Mouse (Mus musculus) thymus, postnatal 0 days (tissue): ENCODE results near the gene Rnf208. TPM values are rescaled to one million over a fixed set of nuclear protein-coding genes. Genes with fewer than 3 reads are reported as not detected.

ENCODE experiments used
- DNase-seq: peaks from one replicate; pipeline ENCODE4 v3.0.0-alpha.2; 2015; ENCODE audit warnings: low spot score
- polyA plus RNA-seq: library from polyadenylated mRNA; unstranded; fragments of >200 nt; fragmentation: Nextera tagmentation; extraction: Ambion mirVana; gene quantifications from 2 replicates; pipeline ENCODE4 v1.2.1, GENCODE M21; 2015

Rnf208 gene
- polyA plus RNA-seq, 1 experiment from 2014 or later, result 1.2 TPM

DNA sequence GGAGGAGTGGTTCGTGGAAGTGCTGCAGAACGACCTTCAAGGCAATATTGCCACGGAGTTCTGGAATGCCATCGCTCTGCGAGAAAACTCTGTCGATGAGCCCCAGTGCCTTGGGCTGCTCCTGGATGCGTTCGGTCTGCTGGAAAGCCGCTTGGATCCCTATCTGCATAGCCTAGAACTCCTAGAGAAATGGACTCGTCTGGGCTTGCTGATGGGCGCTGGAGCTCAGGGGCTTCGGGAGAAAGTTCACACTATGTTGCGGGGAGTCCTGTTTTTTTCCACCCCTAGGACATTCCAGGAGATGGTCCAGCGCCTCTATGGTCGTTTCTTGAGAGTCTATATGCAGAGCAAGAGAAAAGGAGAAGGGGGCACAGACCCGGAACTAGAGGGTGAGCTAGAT, 31.0 kb downstream of the Rnf208 start:
- DNase-seq, result no peak

- peak; percentile 78 for DNase-seq
Observed at GRCm38 (mm10) chr2:25278928-25279882, 37.1 kb downstream of the Rnf208 start.

GRCm38 (mm10) chr2:25285551-25285950, 43.5 kb downstream of the Rnf208 start:
- no peak for DNase-seq

DNA sequence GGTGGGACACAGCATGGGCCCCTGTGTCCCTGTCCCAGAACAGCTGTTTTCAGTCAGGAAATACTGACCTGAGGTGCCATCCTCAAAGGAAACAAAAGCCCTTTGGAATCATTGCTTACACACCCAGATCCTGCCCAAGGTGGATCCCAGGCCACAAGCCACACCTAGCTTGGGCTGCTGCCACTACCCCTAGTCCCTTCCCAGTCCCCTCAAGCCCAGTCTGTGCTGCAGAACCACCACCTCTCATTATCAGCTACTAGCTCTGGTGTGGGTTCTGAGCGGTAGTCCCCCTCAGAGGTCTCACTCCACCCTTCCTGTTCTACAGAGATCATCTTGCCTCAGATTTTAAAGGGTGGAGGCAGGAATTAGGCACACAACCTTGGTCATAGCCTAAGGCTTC, 44.3 kb downstream of the Rnf208 start:
- no peak for DNase-seq

DNA sequence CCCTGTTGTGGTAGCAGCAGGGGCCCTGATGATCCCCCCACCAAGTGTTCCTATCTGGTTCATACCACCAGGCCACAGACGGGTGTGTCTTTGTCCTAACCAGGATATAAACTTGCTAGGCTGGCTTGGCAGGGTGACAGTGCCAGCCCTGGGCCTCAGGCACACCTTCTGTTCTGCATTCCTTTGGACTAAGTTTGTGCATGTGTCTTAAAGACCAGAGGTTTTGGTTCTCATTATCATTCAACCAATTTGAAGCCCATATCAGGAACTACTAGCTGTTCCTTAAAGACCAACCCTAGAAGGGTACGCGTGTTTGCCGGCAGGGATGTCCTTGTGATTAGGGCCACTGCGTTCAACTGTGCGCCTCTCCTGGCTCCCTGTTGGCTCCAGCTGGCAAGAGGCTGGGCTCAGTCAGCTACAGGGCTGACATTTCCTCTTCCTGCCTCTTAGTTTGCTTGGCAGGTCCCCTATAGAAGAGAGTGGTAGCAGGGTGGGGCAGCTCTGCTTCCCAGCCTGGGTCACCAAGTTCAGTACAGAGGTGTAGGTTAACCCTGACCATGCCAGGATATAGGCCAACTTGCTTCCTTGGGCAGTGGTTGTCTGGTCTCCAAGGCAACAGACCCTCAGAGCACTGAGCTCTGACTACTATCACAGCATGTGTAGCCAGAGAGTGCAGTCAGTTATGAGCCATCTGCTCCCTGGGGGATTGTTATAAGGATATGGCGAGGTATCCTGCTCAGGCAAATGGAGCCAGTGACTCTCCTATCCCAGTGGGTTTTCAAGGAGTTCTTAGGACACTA, 45.0 kb downstream of the Rnf208 start:
- DNase-seq, result no peak

GRCm38 (mm10) chr2:25287927-25288649, 46.0 kb downstream of the Rnf208 start, which contains the start of gene Tmem210:
Gene Tmem210 (plus strand): TSS chr2:25288145.
- no peak for DNase-seq

- no peak for DNase-seq
Observed at GRCm38 (mm10) chr2:25288734-25289345, 46.8 kb downstream of the Rnf208 start.

DNA sequence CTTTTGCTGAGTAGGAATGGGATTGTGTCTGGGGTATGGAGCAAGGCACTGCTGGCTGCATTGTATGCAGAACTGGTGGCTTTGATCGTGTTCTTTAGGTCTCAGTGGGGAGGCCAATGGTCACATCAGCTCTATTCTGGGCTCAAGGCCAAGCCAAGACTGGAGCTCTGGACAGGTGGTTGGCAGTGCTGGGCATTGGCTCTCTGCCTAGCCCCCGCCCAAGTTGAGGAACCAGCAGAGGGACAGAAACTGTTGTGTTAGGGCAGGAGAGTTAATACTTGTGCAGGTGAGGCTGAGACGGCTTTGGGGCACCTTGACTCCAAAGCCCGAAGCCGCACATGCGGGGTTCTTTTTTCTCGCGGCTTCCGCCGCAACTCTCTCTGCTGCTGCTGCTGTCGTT, 47.6 kb downstream of the Rnf208 start, which contains the start of gene Lrrc26:
Gene Lrrc26, plus strand, starts transcription at position 265 of the 400 bp plus-strand sequence.
- DNase-seq, result no peak

DNA sequence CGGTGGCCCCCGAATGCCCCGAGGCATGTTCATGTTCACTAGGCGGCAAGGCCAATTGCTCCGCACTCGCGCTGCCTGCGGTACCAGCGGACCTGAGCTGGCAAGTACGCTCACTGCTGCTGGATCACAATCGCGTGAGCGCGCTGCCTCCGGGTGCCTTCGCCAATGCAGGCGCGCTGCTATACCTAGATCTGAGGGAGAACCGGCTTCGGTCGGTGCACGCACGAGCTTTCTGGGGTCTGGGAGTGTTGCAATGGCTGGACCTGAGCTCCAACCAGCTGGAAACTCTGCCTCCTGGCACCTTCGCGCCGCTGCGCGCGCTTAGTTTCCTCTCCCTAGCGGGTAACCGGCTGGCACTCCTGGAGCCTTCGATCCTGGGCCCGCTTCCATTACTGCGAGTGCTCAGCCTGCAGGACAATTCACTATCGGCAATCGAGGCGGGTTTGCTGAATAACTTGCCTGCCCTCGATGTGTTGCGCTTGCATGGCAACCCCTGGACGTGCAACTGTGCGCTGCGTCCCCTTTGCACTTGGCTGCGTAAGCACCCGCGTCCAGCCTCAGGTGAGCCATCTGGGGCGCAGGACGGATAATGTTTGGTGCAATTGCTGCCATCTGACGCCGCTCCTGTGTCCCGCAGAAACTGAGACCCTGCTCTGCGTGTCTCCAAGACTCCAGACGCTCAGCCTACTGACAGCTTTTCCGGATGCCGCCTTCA, 48.2 kb downstream of the Rnf208 start:
- no peak for DNase-seq

DNA sequence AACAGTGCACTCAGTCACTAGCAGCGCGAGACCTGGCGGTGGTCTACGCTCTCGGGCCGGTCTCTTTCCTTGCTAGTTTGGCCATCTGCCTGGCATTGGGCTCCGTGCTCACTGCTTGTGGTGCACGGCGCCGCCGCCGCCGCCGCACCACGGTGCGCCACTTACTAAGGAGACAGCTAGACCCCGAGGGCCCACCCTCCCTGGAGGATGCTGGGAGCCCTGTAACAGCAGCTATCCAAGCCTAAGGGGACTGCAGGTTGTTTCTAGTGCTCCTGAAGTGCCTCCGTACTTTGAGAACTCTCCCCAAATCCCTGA, 48.7 kb downstream of the Rnf208 start:
- DNase-seq, result no peak

DNA sequence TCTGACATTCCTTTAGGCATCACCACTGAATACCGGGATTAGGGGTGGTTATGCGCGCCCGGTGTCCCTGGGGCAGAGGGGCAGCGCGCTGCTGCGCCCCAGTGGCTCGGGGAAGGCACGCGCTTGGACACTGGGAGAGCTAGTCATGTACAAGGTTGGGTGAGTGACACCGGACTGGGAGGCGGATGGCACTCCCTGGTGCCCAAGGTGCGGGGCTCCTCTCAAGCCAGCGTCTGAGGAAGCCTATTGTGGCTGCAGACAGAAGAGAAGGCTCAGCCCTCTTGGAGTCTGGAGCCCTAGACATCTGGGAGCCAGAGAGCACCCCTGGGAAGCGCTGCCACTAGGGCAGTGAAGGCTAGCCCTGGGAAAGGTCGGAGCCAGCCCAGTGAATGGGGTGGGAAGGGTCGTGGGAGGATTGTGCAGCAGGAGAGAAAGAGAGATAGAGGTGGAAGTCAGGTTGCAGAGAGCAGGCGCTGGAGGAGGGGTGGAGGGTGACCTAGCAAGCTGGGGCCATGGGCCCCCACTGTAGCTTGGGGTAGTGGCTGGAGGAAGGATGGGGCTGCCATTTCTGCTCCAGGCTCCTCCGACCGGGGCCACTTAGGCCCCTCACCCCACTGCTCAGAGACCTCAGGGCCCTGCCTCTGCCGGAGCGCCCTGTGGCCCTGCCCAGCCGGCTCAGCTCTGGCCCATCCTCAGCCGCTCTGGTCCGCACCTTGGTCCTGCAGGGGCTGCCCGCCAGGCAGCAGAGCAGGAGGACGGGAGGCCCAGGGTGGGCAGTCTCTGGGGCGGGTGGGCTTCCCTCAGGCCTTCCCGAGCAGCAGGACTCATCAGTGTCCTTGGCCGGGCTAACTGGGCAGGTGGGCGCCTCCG, 49.4 kb downstream of the Rnf208 start:
- DNase-seq, result no peak

DNA sequence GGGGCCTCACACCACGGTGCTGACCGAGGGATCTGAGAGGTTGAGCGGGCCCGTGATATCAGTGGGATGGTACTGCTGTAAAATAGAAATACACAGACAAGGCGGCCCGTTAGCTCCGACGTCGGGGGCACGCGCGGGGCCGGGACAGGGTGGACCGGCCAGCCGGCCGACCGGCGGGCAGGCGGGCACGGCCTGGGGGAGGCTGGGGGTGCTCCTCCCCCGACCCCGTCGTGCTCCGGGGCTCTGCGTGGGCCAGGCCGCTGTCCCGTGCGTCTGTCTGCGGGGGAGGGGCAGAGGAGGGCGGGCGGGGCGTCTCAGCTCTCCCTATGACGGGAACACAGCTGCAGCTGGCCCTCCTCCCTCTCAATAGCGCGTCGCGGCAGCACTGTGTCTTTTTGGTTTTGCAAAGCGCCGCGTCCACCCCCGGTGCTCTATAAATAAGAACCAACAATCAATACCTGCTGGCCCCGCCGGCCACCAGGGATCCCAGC, 50.0 kb downstream of the Rnf208 start:
- no peak for DNase-seq

DNA sequence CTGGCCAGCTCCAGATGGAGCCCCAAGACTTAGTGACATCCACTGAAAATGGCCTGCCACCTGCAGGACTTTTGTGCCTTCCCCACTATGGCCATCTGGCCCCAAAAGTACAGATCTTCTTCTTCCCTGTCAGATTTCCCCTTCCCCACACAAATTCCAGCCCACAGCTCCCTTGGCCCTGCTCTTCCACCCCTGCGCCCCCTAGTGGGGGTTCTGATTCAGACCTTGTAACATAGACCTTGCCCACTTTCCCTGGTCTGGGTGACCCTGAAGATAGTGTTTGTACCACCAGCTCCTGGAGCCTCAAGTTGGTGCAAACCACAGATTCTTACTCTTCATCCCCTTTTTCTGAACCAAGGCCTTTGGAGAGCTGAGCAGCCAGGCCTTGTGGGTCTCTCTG, 50.8 kb downstream of the Rnf208 start:
- DNase-seq, result peak; percentile 58

DNA sequence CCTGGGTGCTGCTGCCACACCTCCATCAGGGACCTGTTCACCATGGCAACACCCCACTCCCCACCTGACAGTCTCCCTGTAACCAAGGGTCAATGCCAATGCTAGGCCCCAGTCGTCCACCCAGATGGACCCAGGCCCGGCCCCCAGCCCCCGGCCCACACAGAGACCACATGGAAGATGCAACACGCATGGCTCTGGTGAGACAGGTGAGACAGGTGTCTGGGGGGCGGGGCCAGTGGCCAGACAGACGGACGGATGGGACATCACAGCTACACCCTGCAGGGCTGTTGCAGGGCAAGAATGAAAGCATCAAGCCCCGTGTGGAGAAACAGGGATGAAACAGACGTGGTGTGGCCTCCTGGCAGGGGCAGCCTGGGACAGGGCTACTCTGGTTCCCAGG, 51.7 kb downstream of the Rnf208 start:
- no peak for DNase-seq

Other genes starting within 250 kb of the Rnf208 start
- 14.3 and 16.5 TPM in 2 replicates for gene Nsmf, start 187.9 kb upstream of the Rnf208 start, polyA plus RNA-seq
- gene Entpd8, start 162.0 kb upstream of the Rnf208 start, polyA plus RNA-seq, result 0.16 and 0.26 TPM in 2 replicates
- 0.27 and 0.39 TPM in 2 replicates for gene Noxa1, start 147.1 kb upstream of the Rnf208 start, polyA plus RNA-seq
- 9.5 TPM in 2 replicates for gene Nrarp, start 61.5 kb upstream of the Rnf208 start, polyA plus RNA-seq
- gene Tor4a, start 45.4 kb upstream of the Rnf208 start, polyA plus RNA-seq, result 23.5 and 25.6 TPM in 2 replicates
- gene Nelfb, start 30.8 kb upstream of the Rnf208 start, polyA plus RNA-seq, result 73.3 and 78.1 TPM in 2 replicates
- gene Stpg3, start 27.6 kb upstream of the Rnf208 start, polyA plus RNA-seq, result 0.14 TPM in 1 of 2 replicates, not detected in the other
- 0.34 TPM in 1 of 2 replicates, not detected in the other for gene Fam166a, start 23.5 kb upstream of the Rnf208 start, polyA plus RNA-seq
- 460 and 503 TPM in 2 replicates for gene Tubb4b, start 17.6 kb upstream of the Rnf208 start, polyA plus RNA-seq
- 0.05 TPM in 1 of 2 replicates, not detected in the other for gene Slc34a3, start 7.9 kb upstream of the Rnf208 start, polyA plus RNA-seq
- gene Rnf224, start 5.5 kb upstream of the Rnf208 start, polyA plus RNA-seq, result not detected in 2 replicates
- 0.19 and 0.33 TPM in 2 replicates for gene Cysrt1, start 197 bp downstream of the Rnf208 start, polyA plus RNA-seq
- 3.4 and 4.9 TPM in 2 replicates for gene AL732309.1, start 4.6 kb downstream of the Rnf208 start, polyA plus RNA-seq
- 43.1 and 47.4 TPM in 2 replicates for gene Tmem203, start 13.2 kb downstream of the Rnf208 start, polyA plus RNA-seq
- gene Tprn, start 20.4 kb downstream of the Rnf208 start, polyA plus RNA-seq, result 10.2 and 12.6 TPM in 2 replicates
- gene Ssna1, start 30.2 kb downstream of the Rnf208 start, polyA plus RNA-seq, result 322 and 323 TPM in 2 replicates
- gene Anapc2, start 30.2 kb downstream of the Rnf208 start, polyA plus RNA-seq, result 71.5 and 80.6 TPM in 2 replicates
- gene Tmem210, start 45.9 kb downstream of the Rnf208 start, polyA plus RNA-seq, result not detected in 2 replicates
- gene Lrrc26, start 47.7 kb downstream of the Rnf208 start, polyA plus RNA-seq, result 1.4 and 3.6 TPM in 2 replicates
- 0.12 and 0.21 TPM in 2 replicates for gene Grin1, start 76.9 kb downstream of the Rnf208 start, polyA plus RNA-seq
- gene Man1b1, start 90.1 kb downstream of the Rnf208 start, polyA plus RNA-seq, result 37.1 and 40.7 TPM in 2 replicates
- gene Dpp7, start 114.1 kb downstream of the Rnf208 start, polyA plus RNA-seq, result 8.7 and 9.1 TPM in 2 replicates
- gene Uap1l1, start 123.4 kb downstream of the Rnf208 start, polyA plus RNA-seq, result 21.3 and 24.6 TPM in 2 replicates
- gene Sapcd2, start 130.1 kb downstream of the Rnf208 start, polyA plus RNA-seq, result 22.8 and 25.4 TPM in 2 replicates
- 7.6 and 9.0 TPM in 2 replicates for gene Entpd2, start 153.6 kb downstream of the Rnf208 start, polyA plus RNA-seq
- gene Npdc1, start 157.1 kb downstream of the Rnf208 start, polyA plus RNA-seq, result 6.3 and 7.2 TPM in 2 replicates
- 1.4 and 1.8 TPM in 2 replicates for gene Fut7, start 181.0 kb downstream of the Rnf208 start, polyA plus RNA-seq
- 3.3 and 4.7 TPM in 2 replicates for gene Abca2, start 186.4 kb downstream of the Rnf208 start, polyA plus RNA-seq
- gene Clic3, start 214.6 kb downstream of the Rnf208 start, polyA plus RNA-seq, result 3.6 and 4.7 TPM in 2 replicates
- gene Paxx, start 218.8 kb downstream of the Rnf208 start, polyA plus RNA-seq, result 72.4 and 83.3 TPM in 2 replicates
- 6.3 TPM in 2 replicates for gene Ptgds, start 227.8 kb downstream of the Rnf208 start, polyA plus RNA-seq